7 mouse cellular contexts compared by ENCODE assay signal in the genomic region with DNA sequence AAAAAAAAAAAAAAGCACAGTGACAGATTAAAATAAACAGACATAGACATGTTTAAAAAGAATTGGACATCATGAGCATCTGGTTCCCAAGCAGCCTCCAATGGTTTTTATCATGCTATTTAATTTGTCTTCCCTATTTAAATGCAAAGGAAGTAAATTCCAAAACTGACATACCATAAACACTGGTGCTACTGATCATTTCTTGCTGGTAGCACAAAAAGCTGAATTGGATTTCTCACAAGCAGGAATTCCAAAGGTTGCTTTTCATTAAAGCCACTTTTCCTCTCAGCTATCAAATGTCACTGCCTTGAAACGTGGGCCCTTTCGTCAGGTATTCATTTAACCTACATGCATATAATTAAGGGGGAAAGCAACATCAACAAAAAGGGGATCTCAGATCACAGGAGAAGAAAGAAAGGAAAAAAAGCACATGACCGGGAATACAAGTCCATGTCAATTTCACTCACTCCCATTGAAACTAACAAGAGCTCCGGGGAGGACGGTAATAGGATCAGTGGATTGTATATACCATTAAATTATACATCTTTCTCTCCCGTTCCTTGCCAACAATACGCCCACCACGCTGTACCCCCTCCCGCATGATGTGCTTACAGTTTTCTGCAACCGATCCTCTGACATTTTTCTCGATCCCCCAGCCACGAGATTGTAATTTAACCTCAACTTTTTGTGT. TPM values are rescaled to one million over a fixed set of nuclear protein-coding genes. Genes with fewer than 3 reads are reported as not detected.
DNase-seq lines count a peak whose midpoint lies in the region; ATAC-seq lines count a peak whose summit lies in the region.

No protein-coding gene starts in this region.

- H3K27me3 ChIP-seq in lung, embryonic 16.5 days (ENCODE audit: control insufficient read depth, insufficient read depth, low read depth, low read length), result no peaks in the 10 kb centered on the region
- H3K27me3 ChIP-seq in forebrain, embryonic 15.5 days, result peaks cover 8% of the 10 kb centered on the region; the same call in 1 of the 2 replicates
- H3K27me3 ChIP-seq in liver, embryonic 12.5 days (replicated peaks), result peaks cover 33% of the 10 kb centered on the region

- peak overlapping the region; percentile 78 for H3K4me3 ChIP-seq in lung, embryonic 16.5 days (ENCODE audit: low read length)
- peak overlapping the region; percentile 80 for H3K4me3 ChIP-seq in forebrain, embryonic 15.5 days
- H3K4me3 ChIP-seq in liver, embryonic 12.5 days, result peak overlapping the region; percentile 59

- H3K36me3 ChIP-seq in lung, embryonic 16.5 days (ENCODE audit: control insufficient read depth, insufficient read depth, low read length), result no peaks in the 10 kb centered on the region
- H3K36me3 ChIP-seq in forebrain, embryonic 15.5 days, result no peaks in the 10 kb centered on the region
- H3K36me3 ChIP-seq in liver, embryonic 12.5 days, result no peaks in the 10 kb centered on the region

- peak overlapping the region; percentile 97 for H3K27ac ChIP-seq in lung, embryonic 16.5 days (ENCODE audit: low read length)
- H3K27ac ChIP-seq in forebrain, embryonic 15.5 days (replicated peaks), result peak overlapping the region; percentile 89; the same call in 1 of the 2 replicates
- H3K27ac ChIP-seq in liver, embryonic 12.5 days, result no peak overlapping the region

- peak overlapping the region; percentile 89 for H3K9ac ChIP-seq in lung, embryonic 16.5 days (ENCODE audit: low read length)
- H3K9ac ChIP-seq in forebrain, embryonic 15.5 days (replicated peaks), result peak overlapping the region; percentile 79; the same call in 1 of the 2 replicates
- H3K9ac ChIP-seq in liver, embryonic 12.5 days, result no peak overlapping the region

- DNase-seq in lung, adult 18-20 months, result no peak
- peak; percentile 31 for DNase-seq in yolk sac, embryonic 10.5 days (ENCODE audit: low spot score)
- no peak for DNase-seq in adipocyte (ENCODE audit: low spot score)
- no peak for DNase-seq in ovary, postnatal 10 days (ENCODE audit: low spot score)

- WGBS in lung, embryonic 16.5 days, result under 1% methylated on average over 12 of the region's 12 CpGs
- under 1% methylated on average over 12 of the region's 12 CpGs for WGBS in forebrain, embryonic 15.5 days
- under 1% methylated on average over 12 of the region's 12 CpGs for WGBS in liver, embryonic 12.5 days (ENCODE audit: insufficient replicate concordance)

- H3K4me1 ChIP-seq in lung, embryonic 16.5 days (replicated peaks; ENCODE audit: control insufficient read depth, insufficient read depth, low read length), result peaks cover 3% of the 10 kb centered on the region; the same call in 1 of the 2 replicates
- H3K4me1 ChIP-seq in forebrain, embryonic 15.5 days, result peaks cover 29% of the 10 kb centered on the region
- H3K4me1 ChIP-seq in liver, embryonic 12.5 days, result no peaks in the 10 kb centered on the region

- no peaks in the 10 kb centered on the region for H3K9me3 ChIP-seq in lung, embryonic 16.5 days (ENCODE audit: control insufficient read depth, low read length)
- H3K9me3 ChIP-seq in forebrain, embryonic 15.5 days, result no peaks in the 10 kb centered on the region
- no peaks in the 10 kb centered on the region for H3K9me3 ChIP-seq in liver, embryonic 12.5 days (replicated peaks)

- ATAC-seq in lung, embryonic 16.5 days (ENCODE audit: low read depth), result no peak
- ATAC-seq in forebrain, embryonic 15.5 days (replicated peaks), result no peak
- no peak for ATAC-seq in liver, embryonic 12.5 days

- H3K4me2 ChIP-seq in lung, embryonic 16.5 days (ENCODE audit: low read depth, low read length), result peak overlapping the region; percentile 87
- H3K4me2 ChIP-seq in forebrain, embryonic 15.5 days (replicated peaks), result peak overlapping the region; percentile 93
- peak overlapping the region; percentile 67 for H3K4me2 ChIP-seq in liver, embryonic 12.5 days

RNA-seq across cellular contexts. Expression of a gene that starts 1.0 kb away (rescaled TPM):
- polyA plus RNA-seq in lung, embryonic 16.5 days (2015; fragmentation: Nextera tagmentation; extraction: Ambion mirVana), result 4.6 and 5.2 TPM in 2 replicates
- polyA plus RNA-seq in forebrain, embryonic 15.5 days (2015; fragmentation: Nextera tagmentation; extraction: Ambion mirVana), result 6.1 and 6.6 TPM in 2 replicates
- polyA plus RNA-seq in liver, embryonic 12.5 days (2016; fragmentation: Nextera tagmentation; extraction: Ambion mirVana), result 3.2 and 3.9 TPM in 2 replicates
